Mouse (Mus musculus): ENCODE data around the gene Tpd52l2.

GRCm38 (mm10) chr2:181536410-181536809 lies 39.5 kb downstream of the Tpd52l2 start:
- TF ChIP-seq POLR2A (IDR thresholded peaks at IDR 0.05; ENCODE audit: insufficient read depth, low read depth, low read length) (no peak), CTCF (IDR thresholded peaks at IDR 0.05; ENCODE audit: insufficient read depth, low read depth, low read length) (no peak)
